Mouse (Mus musculus): ENCODE results near the gene Gm9803. TPM values are rescaled to one million over a fixed set of nuclear protein-coding genes. Genes with fewer than 3 reads are reported as not detected.

The Gm9803 gene
- polyA plus RNA-seq, 1 experiment = 22.2 TPM

DNA sequence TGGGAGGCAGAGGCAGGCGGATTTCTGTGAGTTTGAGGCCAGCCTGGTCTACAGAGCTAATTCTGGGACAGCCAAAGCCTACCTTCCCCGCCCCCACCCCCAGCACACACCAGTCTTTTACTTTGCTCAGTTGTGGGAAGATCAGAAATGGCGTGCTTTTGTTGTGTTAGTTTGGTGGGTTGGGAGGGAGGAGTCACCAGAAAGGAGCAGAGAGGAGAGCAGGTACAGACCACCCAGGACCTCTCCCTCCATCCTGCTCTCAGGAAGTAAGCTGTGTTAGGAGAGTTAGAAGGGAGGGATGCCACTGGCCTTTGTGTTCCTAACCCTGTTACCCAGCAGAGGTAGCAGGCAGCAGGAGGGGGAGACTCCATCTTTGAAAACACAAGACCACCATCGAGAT lies 16.8 kb upstream of the Gm9803 start:
- H3K27me3 ChIP-seq (ENCODE audit: control insufficient read depth, insufficient read depth, low read length) = no peaks in the 10 kb centered on the region
- WGBS = 78% methylated on average over 4 of the region's 4 CpGs
- DNase-seq (ENCODE audit: low read depth in 1 of 2, low spot score in 2 of 2) = no peak
- TF ChIP-seq CTCF (IDR thresholded peaks at IDR 0.05; ENCODE audit: extremely low read depth, insufficient read depth, insufficient read length, insufficient replicate concordance) (no peak), POLR2A (IDR thresholded peaks at IDR 0.05; ENCODE audit: low read depth, low read length) (no peak)
- peaks cover 2% of the 10 kb centered on the region for H3K4me1 ChIP-seq (ENCODE audit: control insufficient read depth, insufficient read depth, insufficient read length)
- H3K4me3 ChIP-seq (ENCODE audit: extremely low read depth, insufficient read depth, insufficient read length) = no peak overlapping the region
- H3K36me3 ChIP-seq (ENCODE audit: control insufficient read depth, insufficient read depth, low read length) = peaks cover 14% of the 10 kb centered on the region
- H3K27ac ChIP-seq (ENCODE audit: insufficient read depth, low read length) = no peak overlapping the region

DNA sequence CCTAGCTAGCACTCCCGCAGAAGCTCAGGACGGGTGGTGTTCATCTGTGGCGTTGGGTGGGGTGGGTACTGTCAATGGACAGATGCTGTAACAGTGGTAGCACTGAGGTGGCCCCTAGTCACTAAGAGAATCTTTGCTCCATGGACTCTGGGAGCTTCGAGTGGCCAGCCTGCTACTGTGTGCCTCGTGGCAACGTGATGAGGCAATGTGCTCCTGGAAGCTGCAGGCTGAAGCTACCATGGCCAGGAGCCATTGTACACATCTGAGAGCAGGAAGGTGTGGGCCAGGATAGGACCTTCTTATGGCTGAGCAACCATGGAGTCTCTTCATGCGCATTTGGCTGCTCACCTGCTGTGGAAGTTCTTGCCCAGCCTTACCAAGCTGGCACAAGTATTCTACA lies 14.7 kb upstream of the Gm9803 start:
- H3K27me3 ChIP-seq (ENCODE audit: control insufficient read depth, insufficient read depth, low read length) = no peaks in the 10 kb centered on the region
- 92% methylated on average over 7 of the region's 7 CpGs for WGBS
- DNase-seq (ENCODE audit: low read depth in 1 of 2, low spot score in 2 of 2) = no peak
- peaks cover 14% of the 10 kb centered on the region for H3K36me3 ChIP-seq (ENCODE audit: control insufficient read depth, insufficient read depth, low read length)
- H3K27ac ChIP-seq (ENCODE audit: insufficient read depth, low read length) = no peak overlapping the region
- H3K4me3 ChIP-seq (ENCODE audit: extremely low read depth, insufficient read depth, insufficient read length) = no peak overlapping the region
- H3K4me1 ChIP-seq (ENCODE audit: control insufficient read depth, insufficient read depth, insufficient read length) = no peaks in the 10 kb centered on the region
- no peak for TF ChIP-seq POLR2A (IDR thresholded peaks at IDR 0.05; ENCODE audit: low read depth, low read length)
- no peak for TF ChIP-seq CTCF (IDR thresholded peaks at IDR 0.05; ENCODE audit: extremely low read depth, insufficient read depth, insufficient read length, insufficient replicate concordance)

GRCm38 (mm10) chr10:43512976-43513375 lies 10.9 kb upstream of the Gm9803 start:
- Histone ChIP-seq H3K4me1 (ENCODE audit: control insufficient read depth, insufficient read depth, insufficient read length) (no peaks in the 10 kb centered on the region), H3K27me3 (ENCODE audit: control insufficient read depth, insufficient read depth, low read length) (no peaks in the 10 kb centered on the region), H3K36me3 (ENCODE audit: control insufficient read depth, insufficient read depth, low read length) (peaks cover 14% of the 10 kb centered on the region), H3K4me3 (ENCODE audit: extremely low read depth, insufficient read depth, insufficient read length) (no peak overlapping the region), H3K27ac (ENCODE audit: insufficient read depth, low read length) (no peak overlapping the region)
- TF ChIP-seq CTCF (IDR thresholded peaks at IDR 0.05; ENCODE audit: extremely low read depth, insufficient read depth, insufficient read length, insufficient replicate concordance) (no peak), POLR2A (IDR thresholded peaks at IDR 0.05; ENCODE audit: low read depth, low read length) (no peak)
- no peak for DNase-seq (ENCODE audit: low read depth in 1 of 2, low spot score in 2 of 2)
- 97% methylated on average over 10 of the region's 10 CpGs for WGBS

- Histone ChIP-seq H3K27ac (ENCODE audit: insufficient read depth, low read length) (no peak overlapping the region), H3K27me3 (ENCODE audit: control insufficient read depth, insufficient read depth, low read length) (no peaks in the 10 kb centered on the region), H3K4me3 (ENCODE audit: extremely low read depth, insufficient read depth, insufficient read length) (no peak overlapping the region), H3K4me1 (ENCODE audit: control insufficient read depth, insufficient read depth, insufficient read length) (no peaks in the 10 kb centered on the region), H3K36me3 (ENCODE audit: control insufficient read depth, insufficient read depth, low read length) (no peaks in the 10 kb centered on the region)
- DNase-seq (ENCODE audit: low read depth in 1 of 2, low spot score in 2 of 2) = no peak
- TF ChIP-seq POLR2A (IDR thresholded peaks at IDR 0.05; ENCODE audit: low read depth, low read length) (no peak), CTCF (IDR thresholded peaks at IDR 0.05; ENCODE audit: extremely low read depth, insufficient read depth, insufficient read length, insufficient replicate concordance) (no peak)
- WGBS = 84% methylated on average over 6 of the region's 6 CpGs
Observed at GRCm38 (mm10) chr10:43516992-43517660, 6.8 kb upstream of the Gm9803 start.

GRCm38 (mm10) chr10:43517836-43518235 lies 6.0 kb upstream of the Gm9803 start:
- H3K4me3 ChIP-seq (ENCODE audit: extremely low read depth, insufficient read depth, insufficient read length) = no peak overlapping the region
- WGBS = 83% methylated on average over 4 of the region's 4 CpGs
- no peaks in the 10 kb centered on the region for H3K36me3 ChIP-seq (ENCODE audit: control insufficient read depth, insufficient read depth, low read length)
- no peak for DNase-seq (ENCODE audit: low read depth in 1 of 2, low spot score in 2 of 2)
- no peaks in the 10 kb centered on the region for H3K4me1 ChIP-seq (ENCODE audit: control insufficient read depth, insufficient read depth, insufficient read length)
- no peak overlapping the region for H3K27ac ChIP-seq (ENCODE audit: insufficient read depth, low read length)
- TF ChIP-seq POLR2A (IDR thresholded peaks at IDR 0.05; ENCODE audit: low read depth, low read length) = no peak
- no peak for TF ChIP-seq CTCF (IDR thresholded peaks at IDR 0.05; ENCODE audit: extremely low read depth, insufficient read depth, insufficient read length, insufficient replicate concordance)
- no peaks in the 10 kb centered on the region for H3K27me3 ChIP-seq (ENCODE audit: control insufficient read depth, insufficient read depth, low read length)

DNA sequence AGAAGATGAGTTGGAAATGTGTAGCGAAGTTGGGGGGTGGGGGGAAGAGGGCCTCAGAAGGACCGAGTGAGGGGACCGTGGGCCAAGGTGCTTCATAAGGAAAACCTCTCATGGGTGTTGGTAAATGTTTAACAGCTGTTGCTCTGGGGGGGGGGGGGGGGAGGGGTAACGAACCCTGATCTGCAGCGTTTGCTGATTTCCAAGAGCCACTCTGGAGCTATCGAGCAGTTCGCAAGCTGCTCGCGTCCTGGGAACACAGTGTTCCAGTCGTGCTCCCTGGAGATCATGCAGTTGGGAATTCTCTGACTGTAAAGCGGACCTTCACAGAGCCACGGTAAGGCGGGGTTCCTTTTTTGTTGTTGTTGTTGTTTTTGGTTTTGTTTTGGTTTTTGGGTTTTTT lies 5.5 kb upstream of the Gm9803 start:
- TF ChIP-seq POLR2A (IDR thresholded peaks at IDR 0.05; ENCODE audit: low read depth, low read length) (no peak), CTCF (IDR thresholded peaks at IDR 0.05; ENCODE audit: extremely low read depth, insufficient read depth, insufficient read length, insufficient replicate concordance) (no peak)
- no peaks in the 10 kb centered on the region for H3K4me1 ChIP-seq (ENCODE audit: control insufficient read depth, insufficient read depth, insufficient read length)
- 90% methylated on average over 13 of the region's 13 CpGs for WGBS
- DNase-seq (ENCODE audit: low read depth in 1 of 2, low spot score in 2 of 2) = no peak
- no peak overlapping the region for H3K27ac ChIP-seq (ENCODE audit: insufficient read depth, low read length)
- H3K27me3 ChIP-seq (ENCODE audit: control insufficient read depth, insufficient read depth, low read length) = no peaks in the 10 kb centered on the region
- H3K4me3 ChIP-seq (ENCODE audit: extremely low read depth, insufficient read depth, insufficient read length) = no peak overlapping the region
- no peaks in the 10 kb centered on the region for H3K36me3 ChIP-seq (ENCODE audit: control insufficient read depth, insufficient read depth, low read length)

- no peak overlapping the region for H3K27ac ChIP-seq (ENCODE audit: insufficient read depth, low read length)
- TF ChIP-seq POLR2A (IDR thresholded peaks at IDR 0.05; ENCODE audit: low read depth, low read length) (no peak), CTCF (IDR thresholded peaks at IDR 0.05; ENCODE audit: extremely low read depth, insufficient read depth, insufficient read length, insufficient replicate concordance) (no peak)
- peaks cover under 1% of the 10 kb centered on the region; the same call in 1 of the 2 replicates for H3K36me3 ChIP-seq (ENCODE audit: control insufficient read depth, insufficient read depth, low read length)
- no peaks in the 10 kb centered on the region for H3K4me1 ChIP-seq (ENCODE audit: control insufficient read depth, insufficient read depth, insufficient read length)
- H3K4me3 ChIP-seq (ENCODE audit: extremely low read depth, insufficient read depth, insufficient read length) = no peak overlapping the region
- no peaks in the 10 kb centered on the region for H3K27me3 ChIP-seq (ENCODE audit: control insufficient read depth, insufficient read depth, low read length)
- WGBS = 92% methylated on average over 2 of the region's 2 CpGs
- no peak for DNase-seq (ENCODE audit: low read depth in 1 of 2, low spot score in 2 of 2)
Observed at GRCm38 (mm10) chr10:43519977-43520376, 3.9 kb upstream of the Gm9803 start.

All from spleen, adult 2 months (tissue).